Mouse (Mus musculus): ENCODE data around the gene Ppp2r3a. TPM values are rescaled to one million over a fixed set of nuclear protein-coding genes. Genes with fewer than 3 reads are reported as not detected.
A peak's percentile ranks its signal among the peaks of the same experiment; 100 is the strongest.

Ppp2r3a gene
- polyA plus RNA-seq, 1 experiment from 2014 or later = 23.5 TPM

DNA sequence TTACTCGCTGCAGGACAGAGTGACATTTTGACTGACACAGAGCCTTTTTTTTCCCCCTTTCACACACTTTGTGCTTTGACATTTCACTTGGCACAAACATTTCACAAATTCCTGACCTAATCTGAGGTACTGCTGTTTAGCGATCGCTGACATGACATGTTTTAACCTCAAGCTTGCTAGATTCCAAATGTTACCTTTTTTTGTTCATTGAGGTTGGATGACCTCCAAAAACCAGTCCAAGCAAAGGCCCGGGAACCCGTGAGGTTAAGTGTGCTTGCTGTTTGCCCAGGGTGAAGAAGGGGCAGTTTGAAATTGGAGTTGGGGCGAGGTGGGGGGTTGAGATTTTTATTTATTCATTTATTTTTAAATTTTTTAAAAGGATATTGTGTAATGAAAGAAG is 31.1 kb upstream of the Ppp2r3a start:
- H3K4me1 ChIP-seq (ENCODE audit: control insufficient read depth, insufficient read depth, low read length) = peaks cover 2% of the 10 kb centered on the region; the same call in 1 of the 2 replicates
- ATAC-seq (ENCODE audit: low FRiP score, low TSS enrichment) = no peak
- no peaks in the 10 kb centered on the region for H3K27me3 ChIP-seq (ENCODE audit: control insufficient read depth, insufficient read depth, low read length)
- H3K27ac ChIP-seq (ENCODE audit: low read depth, low read length) = no peak overlapping the region
- H3K9ac ChIP-seq (ENCODE audit: low read depth, low read length) = no peak overlapping the region
- H3K4me3 ChIP-seq (ENCODE audit: low read length) = no peak overlapping the region
- H3K36me3 ChIP-seq (ENCODE audit: control insufficient read depth, insufficient read depth, low read length) = no peaks in the 10 kb centered on the region
- H3K9me3 ChIP-seq (ENCODE audit: control insufficient read depth, low read length) = no peaks in the 10 kb centered on the region
- 72% methylated on average over 6 of the region's 6 CpGs for WGBS
- H3K4me2 ChIP-seq (replicated peaks; ENCODE audit: low read depth, low read length) = no peak overlapping the region

DNA sequence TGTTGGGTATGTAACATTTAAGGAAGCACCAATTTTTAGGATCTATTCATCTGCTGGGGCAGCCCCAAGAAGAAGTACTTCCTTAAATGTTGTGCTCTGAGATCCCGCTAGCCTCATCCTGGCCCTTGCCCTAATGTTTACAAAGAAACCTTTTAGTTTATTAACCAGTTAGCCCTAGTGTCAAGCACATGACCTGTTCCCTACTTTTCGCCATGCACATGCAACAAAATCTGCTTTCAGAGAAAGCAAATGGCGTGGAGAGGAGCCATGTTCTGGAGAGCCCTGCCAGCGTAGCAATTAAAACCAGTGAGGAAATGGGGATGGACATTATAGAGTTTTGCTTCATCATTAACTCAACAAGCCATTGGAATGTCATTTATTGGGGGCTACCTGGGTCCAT is 30.3 kb upstream of the Ppp2r3a start:
- no peaks in the 10 kb centered on the region for H3K9me3 ChIP-seq (ENCODE audit: control insufficient read depth, low read length)
- ATAC-seq (ENCODE audit: low FRiP score, low TSS enrichment) = no peak
- no peaks in the 10 kb centered on the region for H3K27me3 ChIP-seq (ENCODE audit: control insufficient read depth, insufficient read depth, low read length)
- H3K27ac ChIP-seq (ENCODE audit: low read depth, low read length) = no peak overlapping the region
- H3K4me3 ChIP-seq (ENCODE audit: low read length) = no peak overlapping the region
- H3K4me2 ChIP-seq (replicated peaks; ENCODE audit: low read depth, low read length) = no peak overlapping the region
- H3K36me3 ChIP-seq (ENCODE audit: control insufficient read depth, insufficient read depth, low read length) = no peaks in the 10 kb centered on the region
- WGBS = 78% methylated on average over 4 of the region's 4 CpGs
- H3K9ac ChIP-seq (ENCODE audit: low read depth, low read length) = no peak overlapping the region
- H3K4me1 ChIP-seq (ENCODE audit: control insufficient read depth, insufficient read depth, low read length) = peaks cover 2% of the 10 kb centered on the region; the same call in 1 of the 2 replicates

DNA sequence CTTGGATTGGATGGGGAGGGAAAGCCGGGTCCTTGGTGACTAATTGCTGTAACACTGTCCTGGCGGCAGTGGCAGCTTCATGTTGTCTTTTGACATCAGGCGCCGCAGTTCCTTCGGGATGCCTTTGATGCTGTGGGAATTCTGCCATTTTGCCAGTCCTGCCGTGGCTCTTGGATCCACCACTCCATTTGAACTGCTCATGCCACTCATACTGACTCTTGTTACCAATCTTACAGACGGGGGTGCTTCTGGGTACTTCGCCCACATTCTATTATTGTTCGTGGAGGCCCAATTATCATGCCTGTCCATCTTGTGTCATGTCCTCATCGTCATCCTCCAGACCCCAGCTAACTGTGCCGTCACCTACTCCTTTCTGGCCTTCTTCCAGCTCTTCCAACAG is 29.7 kb upstream of the Ppp2r3a start:
- 91% methylated on average over 11 of the region's 11 CpGs for WGBS
- H3K9ac ChIP-seq (ENCODE audit: low read depth, low read length) = no peak overlapping the region
- no peaks in the 10 kb centered on the region for H3K9me3 ChIP-seq (ENCODE audit: control insufficient read depth, low read length)
- H3K27me3 ChIP-seq (ENCODE audit: control insufficient read depth, insufficient read depth, low read length) = no peaks in the 10 kb centered on the region
- H3K4me1 ChIP-seq (ENCODE audit: control insufficient read depth, insufficient read depth, low read length) = peaks cover 2% of the 10 kb centered on the region; the same call in 1 of the 2 replicates
- no peak overlapping the region for H3K27ac ChIP-seq (ENCODE audit: low read depth, low read length)
- no peaks in the 10 kb centered on the region for H3K36me3 ChIP-seq (ENCODE audit: control insufficient read depth, insufficient read depth, low read length)
- no peak overlapping the region for H3K4me3 ChIP-seq (ENCODE audit: low read length)
- no peak for ATAC-seq (ENCODE audit: low FRiP score, low TSS enrichment)
- H3K4me2 ChIP-seq (replicated peaks; ENCODE audit: low read depth, low read length) = no peak overlapping the region

DNA sequence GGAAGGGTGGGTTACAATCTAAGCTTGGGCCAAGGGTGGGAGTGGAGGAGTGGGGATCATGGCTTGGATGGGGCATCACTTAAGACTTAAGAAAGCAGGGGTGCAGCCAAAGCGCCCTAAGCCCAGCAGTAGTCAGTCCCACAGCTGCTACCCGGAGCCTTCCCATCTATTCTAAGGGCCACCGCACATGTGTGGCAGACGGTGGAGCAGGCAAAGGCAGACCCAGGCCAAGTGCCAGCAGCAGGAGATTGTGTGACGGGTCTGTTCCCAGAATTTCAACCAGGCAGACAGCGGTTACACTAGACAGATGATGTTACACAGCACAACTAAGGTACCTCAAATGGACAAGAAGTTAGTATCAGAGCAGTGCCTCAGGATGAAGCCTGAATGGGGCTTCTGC is 29.3 kb upstream of the Ppp2r3a start:
- no peak for ATAC-seq (ENCODE audit: low FRiP score, low TSS enrichment)
- no peaks in the 10 kb centered on the region for H3K27me3 ChIP-seq (ENCODE audit: control insufficient read depth, insufficient read depth, low read length)
- no peak overlapping the region for H3K9ac ChIP-seq (ENCODE audit: low read depth, low read length)
- WGBS = 91% methylated on average over 6 of the region's 6 CpGs
- H3K27ac ChIP-seq (ENCODE audit: low read depth, low read length) = no peak overlapping the region
- H3K4me1 ChIP-seq (ENCODE audit: control insufficient read depth, insufficient read depth, low read length) = peaks cover 2% of the 10 kb centered on the region; the same call in 1 of the 2 replicates
- no peaks in the 10 kb centered on the region for H3K9me3 ChIP-seq (ENCODE audit: control insufficient read depth, low read length)
- H3K4me2 ChIP-seq (replicated peaks; ENCODE audit: low read depth, low read length) = no peak overlapping the region
- H3K36me3 ChIP-seq (ENCODE audit: control insufficient read depth, insufficient read depth, low read length) = no peaks in the 10 kb centered on the region
- H3K4me3 ChIP-seq (ENCODE audit: low read length) = no peak overlapping the region

DNA sequence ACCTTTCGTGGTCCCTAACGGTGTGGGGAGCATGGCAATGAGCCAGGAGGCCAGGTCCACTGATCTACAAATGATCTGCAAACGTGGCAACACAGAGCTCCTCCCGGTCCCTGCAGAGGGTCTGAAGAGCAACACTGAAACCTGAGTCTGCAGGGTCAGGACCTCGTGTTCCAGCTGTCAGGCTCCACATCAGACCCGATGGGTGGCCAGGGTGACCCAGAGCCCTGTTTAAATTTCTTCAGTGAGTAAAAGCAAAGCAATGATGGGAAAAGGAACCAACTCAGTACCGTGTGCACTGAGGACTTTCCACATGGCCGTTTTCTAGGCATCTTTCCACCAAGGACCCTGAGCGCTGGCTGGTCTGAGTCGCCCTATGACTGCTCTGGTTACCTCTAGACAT is 28.6 kb upstream of the Ppp2r3a start:
- Histone ChIP-seq H3K27me3 (ENCODE audit: control insufficient read depth, insufficient read depth, low read length) (no peaks in the 10 kb centered on the region), H3K4me2 (replicated peaks; ENCODE audit: low read depth, low read length) (no peak overlapping the region), H3K4me3 (ENCODE audit: low read length) (no peak overlapping the region), H3K9ac (ENCODE audit: low read depth, low read length) (no peak overlapping the region), H3K4me1 (ENCODE audit: control insufficient read depth, insufficient read depth, low read length) (peaks cover 2% of the 10 kb centered on the region; the same call in 1 of the 2 replicates), H3K36me3 (ENCODE audit: control insufficient read depth, insufficient read depth, low read length) (no peaks in the 10 kb centered on the region), H3K9me3 (ENCODE audit: control insufficient read depth, low read length) (no peaks in the 10 kb centered on the region), H3K27ac (ENCODE audit: low read depth, low read length) (no peak overlapping the region)
- ATAC-seq (ENCODE audit: low FRiP score, low TSS enrichment) = no peak
- WGBS = 38% methylated on average over 10 of the region's 10 CpGs

DNA sequence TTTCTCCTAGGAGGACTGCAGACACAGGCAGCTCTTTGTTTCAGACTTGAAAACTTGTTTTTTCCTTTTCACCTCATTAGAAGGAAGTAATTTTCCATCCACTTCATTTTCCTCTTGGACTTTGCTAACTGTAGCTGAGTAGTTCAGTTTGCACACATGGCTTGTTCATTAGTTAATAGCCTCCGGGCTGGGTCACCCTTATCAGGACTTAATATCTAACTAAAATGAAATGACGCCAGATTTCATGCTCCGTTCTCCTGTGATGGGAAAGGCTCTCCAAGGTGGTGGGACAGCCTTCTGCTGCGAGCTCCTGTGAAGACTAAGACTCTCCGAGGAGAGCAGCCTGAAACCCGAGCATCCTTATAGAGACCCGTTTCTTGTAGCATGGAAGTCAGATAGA is 21.1 kb upstream of the Ppp2r3a start:
- no peak overlapping the region for H3K9ac ChIP-seq (ENCODE audit: low read depth, low read length)
- no peaks in the 10 kb centered on the region for H3K9me3 ChIP-seq (ENCODE audit: control insufficient read depth, low read length)
- no peak overlapping the region for H3K4me3 ChIP-seq (ENCODE audit: low read length)
- H3K27ac ChIP-seq (ENCODE audit: low read depth, low read length) = peak overlapping the region; percentile 76
- no peaks in the 10 kb centered on the region for H3K27me3 ChIP-seq (ENCODE audit: control insufficient read depth, insufficient read depth, low read length)
- 55% methylated on average over 7 of the region's 7 CpGs for WGBS
- no peak overlapping the region for H3K4me2 ChIP-seq (replicated peaks; ENCODE audit: low read depth, low read length)
- no peaks in the 10 kb centered on the region for H3K36me3 ChIP-seq (ENCODE audit: control insufficient read depth, insufficient read depth, low read length)
- ATAC-seq (ENCODE audit: low FRiP score, low TSS enrichment) = peak; percentile 82
- H3K4me1 ChIP-seq (ENCODE audit: control insufficient read depth, insufficient read depth, low read length) = no peaks in the 10 kb centered on the region

DNA sequence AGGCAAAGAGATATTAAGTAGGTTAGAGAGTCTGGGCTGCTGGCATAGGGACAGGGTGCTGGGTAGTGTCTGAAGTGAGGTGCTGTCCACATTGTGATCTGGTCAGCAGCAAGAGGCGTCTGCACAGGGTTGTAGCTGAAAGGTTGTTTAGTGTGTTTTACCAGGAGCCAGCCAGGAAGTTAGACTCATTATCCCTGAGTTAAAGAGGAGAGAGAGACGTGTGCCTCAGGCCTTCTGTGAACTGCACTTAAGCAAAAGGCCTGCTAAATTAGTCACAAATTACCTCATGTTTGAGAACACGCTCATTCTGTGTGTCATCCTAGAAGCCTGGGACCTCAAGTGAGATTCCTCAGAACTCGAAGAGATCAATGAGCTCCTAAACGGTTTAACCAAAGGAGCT is 18.4 kb upstream of the Ppp2r3a start:
- no peaks in the 10 kb centered on the region for H3K9me3 ChIP-seq (ENCODE audit: control insufficient read depth, low read length)
- WGBS = 14% methylated on average over 5 of the region's 5 CpGs
- no peak overlapping the region for H3K4me3 ChIP-seq (ENCODE audit: low read length)
- 0 out of 2 replicates have a peak overlapping the region, but pooled peaks have one; percentile 6 for H3K27ac ChIP-seq (ENCODE audit: low read depth, low read length)
- no peaks in the 10 kb centered on the region for H3K36me3 ChIP-seq (ENCODE audit: control insufficient read depth, insufficient read depth, low read length)
- no peak for ATAC-seq (ENCODE audit: low FRiP score, low TSS enrichment)
- no peaks in the 10 kb centered on the region for H3K4me1 ChIP-seq (ENCODE audit: control insufficient read depth, insufficient read depth, low read length)
- H3K9ac ChIP-seq (ENCODE audit: low read depth, low read length) = no peak overlapping the region
- no peaks in the 10 kb centered on the region for H3K27me3 ChIP-seq (ENCODE audit: control insufficient read depth, insufficient read depth, low read length)
- no peak overlapping the region for H3K4me2 ChIP-seq (replicated peaks; ENCODE audit: low read depth, low read length)

DNA sequence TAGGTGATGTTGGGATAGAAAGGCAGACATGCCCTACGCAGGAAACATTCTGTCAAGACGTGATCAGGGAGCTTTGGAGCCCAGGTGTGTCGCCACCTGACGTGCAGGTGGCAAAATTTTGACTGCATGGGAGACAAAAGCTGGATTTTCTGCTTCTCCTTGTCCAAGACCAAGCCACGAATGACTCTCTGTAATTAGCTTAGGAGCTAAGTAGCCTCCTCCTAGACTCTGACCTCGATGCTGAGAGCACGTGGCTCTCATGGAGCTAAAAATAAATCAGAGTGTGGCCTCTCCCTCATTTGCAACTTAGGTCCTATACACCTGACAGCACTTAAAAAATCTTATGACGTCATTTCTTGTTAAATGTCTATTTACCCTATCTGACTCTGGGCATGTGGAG is 14.4 kb upstream of the Ppp2r3a start:
- no peak overlapping the region for H3K4me3 ChIP-seq (ENCODE audit: low read length)
- H3K9ac ChIP-seq (ENCODE audit: low read depth, low read length) = no peak overlapping the region
- H3K9me3 ChIP-seq (ENCODE audit: control insufficient read depth, low read length) = no peaks in the 10 kb centered on the region
- peaks cover 7% of the 10 kb centered on the region; the same call in 1 of the 2 replicates for H3K4me1 ChIP-seq (ENCODE audit: control insufficient read depth, insufficient read depth, low read length)
- no peaks in the 10 kb centered on the region for H3K27me3 ChIP-seq (ENCODE audit: control insufficient read depth, insufficient read depth, low read length)
- H3K4me2 ChIP-seq (replicated peaks; ENCODE audit: low read depth, low read length) = no peak overlapping the region
- H3K27ac ChIP-seq (ENCODE audit: low read depth, low read length) = peak overlapping the region; percentile 20; the same call in 1 of the 2 replicates
- no peak for ATAC-seq (ENCODE audit: low FRiP score, low TSS enrichment)
- 69% methylated on average over 8 of the region's 8 CpGs for WGBS
- H3K36me3 ChIP-seq (ENCODE audit: control insufficient read depth, insufficient read depth, low read length) = no peaks in the 10 kb centered on the region

DNA sequence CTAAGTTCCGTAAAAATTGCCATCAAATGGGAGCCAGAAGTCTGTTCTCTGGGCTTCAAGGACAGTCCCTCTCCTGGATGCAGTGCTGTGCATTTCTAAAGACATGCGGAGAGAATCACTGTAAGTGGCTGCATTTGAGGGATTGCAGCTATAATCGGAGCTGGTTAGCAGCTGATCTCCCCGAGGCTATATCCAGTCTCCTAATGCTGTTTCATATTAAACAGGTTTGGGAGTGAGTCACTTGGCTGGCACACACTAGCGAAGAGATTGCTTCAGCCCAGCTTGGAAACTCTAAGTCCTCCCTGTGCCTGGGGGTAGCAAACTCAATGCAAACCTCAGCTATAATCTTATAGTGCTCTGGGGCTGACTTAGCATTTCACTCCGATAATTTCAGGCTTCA is 14.0 kb upstream of the Ppp2r3a start:
- H3K4me2 ChIP-seq (replicated peaks; ENCODE audit: low read depth, low read length) = no peak overlapping the region
- peak; percentile 75; the same call in 1 of the 2 replicates for ATAC-seq (ENCODE audit: low FRiP score, low TSS enrichment)
- H3K9me3 ChIP-seq (ENCODE audit: control insufficient read depth, low read length) = no peaks in the 10 kb centered on the region
- WGBS = 52% methylated on average over 6 of the region's 6 CpGs
- peaks cover 7% of the 10 kb centered on the region; the same call in 1 of the 2 replicates for H3K4me1 ChIP-seq (ENCODE audit: control insufficient read depth, insufficient read depth, low read length)
- H3K9ac ChIP-seq (ENCODE audit: low read depth, low read length) = no peak overlapping the region
- no peaks in the 10 kb centered on the region for H3K27me3 ChIP-seq (ENCODE audit: control insufficient read depth, insufficient read depth, low read length)
- peak overlapping the region; percentile 20; the same call in 1 of the 2 replicates for H3K27ac ChIP-seq (ENCODE audit: low read depth, low read length)
- H3K36me3 ChIP-seq (ENCODE audit: control insufficient read depth, insufficient read depth, low read length) = no peaks in the 10 kb centered on the region
- H3K4me3 ChIP-seq (ENCODE audit: low read length) = no peak overlapping the region

Data from kidney, embryonic 14.5 days (tissue).